Mouse (Mus musculus) cerebellum, adult (tissue): ENCODE measurements around the gene Mcidas.

ENCODE experiments used
- ATAC-seq: cut with Nextera tagmentation; 2 replicates; pipeline ENCODE4 v1.9.2; 2017; ENCODE audit warnings: mild to moderate bottlenecking, moderate library complexity, mixed read lengths; ENCODE audit not compliant: insufficient number of reproducible peaks, low FRiP score, low TSS enrichment

Gene Mcidas

DNA sequence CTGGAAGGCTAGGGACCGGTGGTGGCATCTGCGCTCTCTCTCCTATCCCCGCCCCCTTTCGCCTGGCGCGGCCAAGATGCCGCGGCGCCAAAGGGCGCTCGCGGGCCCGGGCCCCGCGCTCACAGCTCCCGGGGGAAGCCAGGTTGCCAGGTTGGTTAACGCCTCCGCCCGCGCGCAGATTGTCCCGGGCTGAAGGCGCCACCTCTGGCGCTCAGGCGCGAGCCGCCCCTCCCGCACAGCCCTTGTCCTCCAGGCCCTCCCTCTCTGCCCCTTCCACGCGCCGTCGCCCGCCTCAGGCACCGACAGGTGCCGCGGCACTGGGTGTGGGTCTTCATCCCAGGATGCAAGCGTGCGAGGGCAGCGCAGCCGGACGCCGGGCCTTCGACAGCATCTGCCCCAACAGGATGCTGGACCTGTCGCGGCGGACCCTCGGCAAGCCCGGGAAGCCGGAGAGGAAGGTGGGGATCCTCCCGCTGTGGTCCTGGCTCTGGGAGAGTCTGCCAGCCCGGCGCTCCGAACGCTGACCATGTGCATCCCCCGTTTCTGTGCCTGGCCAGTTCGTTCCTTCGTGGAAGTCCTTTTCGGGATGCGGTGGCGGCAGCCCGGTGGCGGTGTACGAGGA is at the start of gene Mcidas:
Mcidas (plus strand) TSS at position 315 of the 622 bp plus-strand sequence.
- peak; percentile 21 for ATAC-seq

- ATAC-seq, result no peak
Observed at GRCm38 (mm10) chr13:112945312-112945711, 48.3 kb upstream of the Mcidas start.

DNA sequence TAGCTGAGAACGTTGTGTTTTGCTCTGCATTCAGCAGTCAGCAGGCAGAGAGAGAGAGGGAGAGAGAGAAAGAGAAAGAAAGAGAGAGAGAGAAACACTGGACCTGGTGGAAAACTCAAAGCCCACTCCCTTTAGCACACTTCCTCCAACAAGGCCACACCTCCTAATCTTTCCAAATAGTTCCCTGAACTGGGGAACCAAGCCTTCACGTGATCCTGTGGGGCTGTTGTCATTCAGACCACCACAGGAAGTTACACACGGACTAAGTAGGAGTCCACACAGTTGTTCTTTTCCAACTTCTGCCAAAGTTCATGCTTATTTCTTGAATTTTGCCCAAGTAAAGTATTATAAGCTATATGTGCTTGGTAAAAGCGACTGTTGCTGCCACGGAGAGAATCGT is 47.7 kb upstream of the Mcidas start:
- ATAC-seq, result no peak

GRCm38 (mm10) chr13:112954067-112954466 is 39.6 kb upstream of the Mcidas start:
- no peak for ATAC-seq

DNA sequence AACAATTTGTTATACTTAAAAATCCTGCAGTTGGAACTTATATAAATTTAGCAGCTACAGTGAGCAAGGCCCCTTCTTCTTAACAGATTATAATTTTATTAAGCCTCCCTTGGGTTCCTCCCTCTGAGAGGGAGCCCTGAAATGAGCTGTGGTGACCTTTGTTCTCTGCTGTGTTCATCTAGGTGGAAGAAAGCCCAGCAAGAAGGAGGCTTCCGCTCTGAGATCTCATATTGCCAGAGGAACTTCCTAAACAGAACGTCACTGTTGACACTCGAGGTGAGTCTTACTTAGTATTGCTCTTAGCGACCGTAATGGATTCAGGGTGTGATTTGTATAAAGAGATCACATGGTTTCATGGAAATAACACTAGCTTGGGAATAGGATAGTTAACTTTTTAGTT is 30.6 kb upstream of the Mcidas start:
- no peak for ATAC-seq

DNA sequence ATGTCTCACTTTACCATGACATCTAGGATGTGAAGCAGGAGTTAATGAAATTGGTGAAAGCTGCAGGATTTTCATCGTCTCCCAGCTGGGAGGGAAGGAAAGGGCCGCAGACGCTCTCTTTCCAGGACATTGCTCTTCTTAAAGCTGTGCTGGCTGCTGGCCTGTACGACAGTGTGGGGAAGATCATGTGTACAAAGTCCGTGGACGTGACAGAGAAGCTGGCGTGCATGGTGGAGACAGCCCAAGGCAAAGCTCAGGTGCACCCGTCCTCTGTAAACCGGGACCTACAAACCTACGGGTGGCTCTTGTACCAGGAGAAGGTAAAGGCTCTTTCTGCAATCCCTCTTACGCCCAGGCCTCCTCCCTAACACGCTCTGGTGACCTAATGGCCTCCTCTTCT is 29.2 kb upstream of the Mcidas start:
- ATAC-seq, result no peak

DNA sequence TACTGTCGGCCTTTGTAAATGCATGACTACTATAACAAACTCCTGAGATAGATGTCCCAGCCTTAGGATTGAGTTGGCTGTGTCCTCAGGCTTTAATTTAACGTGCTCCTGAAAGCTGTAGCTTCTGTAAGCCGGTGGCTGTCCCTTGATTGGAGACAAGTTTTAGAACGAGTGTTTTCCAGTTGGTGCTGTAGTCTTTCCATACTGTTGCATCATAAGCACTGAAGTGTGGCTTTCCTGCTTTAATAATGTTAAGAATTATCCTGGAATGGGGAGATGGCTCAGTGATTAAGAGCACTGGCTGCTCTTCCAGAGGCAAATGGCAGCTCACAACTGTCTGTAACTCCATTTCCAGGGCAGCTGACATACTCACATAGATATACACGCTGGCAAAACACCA is 26.4 kb upstream of the Mcidas start:
- no peak for ATAC-seq

DNA sequence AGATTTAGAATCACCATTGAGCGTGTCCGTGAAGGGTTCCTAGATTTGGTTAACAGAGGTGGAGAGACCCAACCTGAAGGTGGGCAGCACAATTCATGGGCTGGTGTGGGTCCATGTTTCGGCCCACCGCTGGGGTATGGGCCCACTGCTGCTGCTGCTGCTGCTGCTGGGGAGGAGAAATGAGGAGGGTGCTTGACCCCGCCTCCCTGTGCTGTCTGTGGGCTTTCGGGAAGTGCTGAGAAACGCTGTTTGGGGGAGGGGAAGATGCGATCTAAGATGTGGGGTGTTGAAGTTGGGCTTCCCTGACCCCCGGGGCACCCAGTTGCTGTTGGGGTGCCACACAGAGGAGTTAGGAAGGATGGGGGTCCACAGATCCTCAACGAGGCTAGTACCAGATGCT is 16.9 kb upstream of the Mcidas start:
- no peak for ATAC-seq

DNA sequence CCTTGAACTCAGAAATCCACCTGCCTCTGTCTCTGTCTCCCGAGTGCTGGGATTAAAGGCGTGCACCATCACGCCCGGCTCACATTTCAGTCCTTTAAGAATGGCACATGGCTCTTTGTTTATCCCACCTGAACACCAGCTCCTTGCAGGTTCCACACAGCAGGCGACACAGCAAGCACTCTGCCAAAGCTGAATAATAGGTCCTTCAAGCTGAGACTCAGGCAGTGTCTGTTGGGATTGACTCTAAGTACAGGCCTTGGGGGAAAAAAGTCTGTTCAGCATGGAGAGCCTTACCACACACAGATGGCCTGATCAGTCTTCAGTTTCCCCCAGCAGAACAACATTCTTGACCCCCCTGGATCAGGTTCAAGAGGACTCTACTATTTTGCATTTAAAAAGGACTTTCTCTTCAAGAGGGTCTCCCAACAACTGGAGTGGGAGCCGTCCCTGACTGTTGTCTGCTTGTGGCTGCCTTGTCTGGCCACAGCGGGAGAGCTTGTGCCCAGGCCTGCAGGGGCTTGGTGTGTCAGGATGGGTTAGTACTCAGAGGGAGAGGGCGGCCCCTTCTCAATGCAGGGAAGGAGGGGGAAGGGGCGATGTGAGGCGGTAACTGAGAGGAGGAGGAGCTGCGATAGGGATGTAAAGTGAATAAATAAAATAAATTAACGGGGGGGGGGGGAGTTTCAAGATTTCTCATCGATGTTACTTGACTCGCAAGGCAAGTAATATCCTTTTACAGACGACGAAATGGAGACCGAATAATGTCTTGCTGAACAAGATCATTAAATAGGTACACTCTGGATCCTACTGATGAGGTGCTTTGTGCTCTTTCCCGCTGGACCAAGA is 7.8 kb upstream of the Mcidas start:
- ATAC-seq, result no peak

GRCm38 (mm10) chr13:112986451-112986950 is 7.1 kb upstream of the Mcidas start:
- ATAC-seq, result no peak

DNA sequence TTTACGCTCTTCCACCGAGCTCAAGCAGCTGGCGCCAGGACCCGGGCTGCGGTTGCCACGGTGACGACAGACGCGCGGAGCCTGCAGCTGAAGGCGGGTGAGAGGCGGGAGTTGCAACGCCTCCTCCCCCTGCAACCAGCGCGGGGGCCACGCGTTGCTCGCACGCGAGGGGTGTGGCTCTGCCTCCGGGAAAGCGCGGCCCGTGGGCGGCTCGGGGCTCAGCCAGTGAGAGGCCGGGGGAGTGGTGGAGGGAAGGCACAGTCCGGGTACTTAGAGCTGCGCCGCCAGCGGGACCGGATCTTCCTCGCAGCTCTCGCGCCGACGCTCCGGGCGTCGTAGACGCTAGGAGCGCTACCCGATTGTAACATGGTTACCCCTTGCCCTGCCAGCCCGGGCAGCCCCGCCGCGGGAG is 6.1 kb upstream of the Mcidas start, which contains the start of gene Ccno:
Ccno (plus strand) TSS at position 271 of the 412 bp plus-strand sequence.
- peak; percentile 77 for ATAC-seq

DNA sequence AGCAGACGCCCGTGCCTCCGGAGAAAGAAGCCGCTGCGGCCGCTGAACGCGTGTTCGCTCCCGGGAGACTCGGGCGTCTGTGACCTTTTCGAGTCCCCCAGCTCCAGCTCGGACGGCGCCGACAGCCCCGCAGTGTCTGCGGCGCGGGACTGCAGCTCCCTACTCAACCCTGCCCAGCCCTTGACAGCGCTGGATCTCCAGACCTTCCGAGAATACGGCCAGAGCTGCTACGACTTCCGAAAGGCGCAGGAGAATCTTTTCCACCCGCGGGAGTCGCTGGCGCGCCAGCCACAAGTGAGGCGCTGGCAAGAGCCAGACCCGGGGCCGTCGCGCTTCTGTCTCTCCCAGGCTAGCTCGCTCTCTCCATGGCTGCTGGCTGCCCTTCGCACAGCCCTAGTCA is 5.7 kb upstream of the Mcidas start:
- ATAC-seq, result 0 out of 2 replicates have a peak, but pooled peaks have one; percentile 28

- no peak for ATAC-seq
Observed at GRCm38 (mm10) chr13:112988866-112989265, 4.8 kb upstream of the Mcidas start.

DNA sequence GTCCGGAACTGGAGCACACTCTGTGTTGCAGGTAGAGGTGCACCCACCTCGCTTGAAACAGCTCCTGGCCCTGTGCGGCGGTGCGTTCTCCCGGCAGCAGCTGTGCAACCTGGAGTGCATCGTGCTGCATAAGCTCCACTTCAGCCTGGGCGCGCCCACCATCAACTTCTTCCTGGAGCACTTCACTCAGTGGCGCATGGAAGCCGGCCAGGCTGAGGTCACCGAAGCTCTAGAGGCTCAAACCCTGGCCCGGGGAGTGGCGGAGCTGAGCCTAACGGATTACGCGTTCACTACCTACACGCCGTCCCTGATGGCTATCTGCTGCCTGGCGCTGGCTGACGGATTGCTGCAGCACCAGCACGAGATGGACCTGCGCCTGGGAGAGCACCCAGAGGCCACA is 4.1 kb upstream of the Mcidas start:
- ATAC-seq, result no peak

- ATAC-seq, result no peak
Observed at GRCm38 (mm10) chr13:112990346-112990745, 3.3 kb upstream of the Mcidas start.

GRCm38 (mm10) chr13:112994191-112994590 is 546 bp downstream of the Mcidas start:
- ATAC-seq, result peak; percentile 79

DNA sequence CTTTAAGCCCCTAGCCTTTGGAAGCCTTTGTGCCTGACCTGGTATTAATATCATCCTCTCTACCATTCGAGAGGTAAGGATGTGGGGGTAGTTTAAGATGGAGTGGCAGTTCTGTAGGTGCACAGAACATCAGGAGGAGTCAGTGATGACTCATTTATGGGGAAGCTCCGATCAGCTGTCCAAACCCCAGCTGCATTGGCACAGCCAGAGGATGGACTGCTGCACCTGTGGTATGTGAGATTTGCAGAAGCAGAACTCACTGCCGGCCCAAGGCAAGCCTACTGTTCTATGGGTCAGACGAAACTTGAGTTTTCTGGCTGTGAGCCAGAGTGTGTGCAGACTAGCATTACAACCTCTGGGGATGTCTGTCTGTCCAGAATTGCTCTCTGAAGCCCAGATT is 2.8 kb downstream of the Mcidas start:
- no peak for ATAC-seq

DNA sequence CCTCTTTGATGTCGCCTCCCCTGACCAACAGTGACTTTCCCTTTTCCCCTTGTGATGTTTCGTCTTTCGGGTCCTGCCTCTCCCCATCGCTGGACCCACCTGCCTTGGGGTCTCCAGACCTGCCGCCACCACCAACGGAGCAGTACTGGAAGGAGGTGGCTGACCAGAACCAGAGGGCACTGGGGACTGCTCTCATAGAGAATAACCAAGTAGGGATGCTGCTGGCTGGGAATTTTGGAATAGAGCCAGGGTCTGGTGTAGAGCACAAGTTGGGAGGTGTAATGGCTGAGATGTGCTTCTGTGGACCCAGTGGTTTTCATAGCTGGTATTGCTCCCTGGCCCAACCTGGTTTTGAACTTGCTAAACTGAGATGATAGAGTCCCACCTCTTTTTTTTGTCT is 3.7 kb downstream of the Mcidas start:
- no peak for ATAC-seq

DNA sequence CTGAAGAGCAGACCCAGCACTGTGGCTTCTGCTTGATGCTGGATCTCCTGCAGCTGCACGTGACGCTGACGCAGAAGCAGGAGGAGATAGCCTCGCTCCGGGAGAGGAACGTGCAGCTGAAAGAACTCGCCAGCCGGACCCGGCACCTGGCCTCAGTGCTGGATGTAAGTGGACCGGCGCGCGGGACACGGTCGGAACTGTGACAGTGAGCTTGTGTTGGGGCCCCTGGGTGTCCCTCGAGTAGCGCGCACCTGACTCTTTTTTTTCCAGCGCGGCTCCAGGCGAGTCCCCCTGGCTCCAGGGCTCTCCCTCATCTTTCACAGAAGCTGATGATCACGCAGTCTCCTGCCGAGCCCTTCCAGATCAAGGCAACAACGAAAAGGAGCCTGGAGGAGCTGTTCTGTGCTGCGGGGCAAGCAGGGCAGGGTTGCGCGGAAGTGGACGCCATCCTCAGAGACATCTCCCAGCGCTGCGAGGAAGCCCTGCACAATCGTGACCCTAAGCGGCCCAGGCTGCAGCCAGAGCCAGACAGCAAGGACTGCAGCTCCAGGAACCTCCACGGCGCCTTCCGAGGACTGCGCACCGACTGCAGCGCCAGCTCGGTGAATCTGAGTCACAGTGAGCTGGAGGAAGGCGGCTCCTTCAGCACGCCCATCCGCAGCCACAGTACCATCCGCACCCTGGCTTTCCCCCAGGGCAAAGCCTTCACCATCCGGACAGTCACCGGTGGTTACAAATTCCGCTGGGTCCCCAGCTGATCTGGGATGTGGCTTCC is 5.0 kb downstream of the Mcidas start:
- ATAC-seq, result peak; percentile 43; the same call in 1 of the 2 replicates

GRCm38 (mm10) chr13:113000090-113000489 is 6.4 kb downstream of the Mcidas start:
- ATAC-seq, result no peak
